Mouse (Mus musculus): ENCODE data around the gene Spen. TPM values are rescaled to one million over a fixed set of nuclear protein-coding genes. Genes with fewer than 3 reads are reported as not detected.

Gene Spen
- total RNA-seq, 2 experiments from 2014 or later, result 28.4 to 29.0 TPM

DNA sequence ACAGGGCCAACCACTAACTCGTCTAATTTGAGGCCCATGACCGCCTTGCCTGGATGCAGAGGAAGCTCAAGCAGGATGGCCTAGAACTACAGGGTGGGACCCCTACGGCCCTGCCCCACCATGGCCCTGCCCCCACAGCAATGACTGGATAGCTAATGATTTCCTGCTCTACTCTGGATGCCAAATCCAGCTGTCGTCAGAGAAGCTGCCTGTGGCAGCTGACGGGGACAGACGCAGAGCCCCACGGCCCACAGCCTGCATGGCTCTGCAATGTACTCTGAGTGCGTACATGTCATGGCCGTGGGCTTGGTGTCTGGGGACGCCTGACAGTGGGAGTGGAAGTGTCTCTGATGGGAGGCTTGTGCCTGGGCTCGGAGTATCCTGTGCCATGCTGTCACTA is 54.3 kb downstream of the Spen start:
- ATAC-seq (replicated peaks; ENCODE audit: poor library complexity), result no peak

GRCm38 (mm10) chr4:141479411-141479810 is 59.0 kb downstream of the Spen start:
- ATAC-seq (replicated peaks; ENCODE audit: poor library complexity), result no peak

DNA sequence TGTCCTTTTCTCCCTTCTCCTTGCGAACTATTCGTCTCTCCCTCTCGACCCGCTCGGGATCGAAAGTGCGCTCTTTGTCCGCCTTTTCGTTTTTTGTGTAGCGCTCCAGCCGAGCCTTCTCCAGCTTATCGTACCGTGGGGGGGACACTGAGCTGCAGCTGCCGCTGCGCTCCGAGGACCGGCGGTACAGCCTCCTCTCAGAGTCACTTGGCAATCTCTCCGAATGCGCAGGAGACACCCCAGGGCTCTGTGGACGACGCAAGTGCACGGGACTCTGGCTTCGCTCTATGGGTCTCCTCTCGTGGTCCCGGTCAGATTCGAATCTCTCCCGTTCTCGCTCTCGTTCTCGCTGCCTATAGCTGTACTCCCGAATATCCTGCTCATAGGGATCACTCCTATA is 59.6 kb downstream of the Spen start:
- ATAC-seq (replicated peaks; ENCODE audit: poor library complexity), result no peak

DNA sequence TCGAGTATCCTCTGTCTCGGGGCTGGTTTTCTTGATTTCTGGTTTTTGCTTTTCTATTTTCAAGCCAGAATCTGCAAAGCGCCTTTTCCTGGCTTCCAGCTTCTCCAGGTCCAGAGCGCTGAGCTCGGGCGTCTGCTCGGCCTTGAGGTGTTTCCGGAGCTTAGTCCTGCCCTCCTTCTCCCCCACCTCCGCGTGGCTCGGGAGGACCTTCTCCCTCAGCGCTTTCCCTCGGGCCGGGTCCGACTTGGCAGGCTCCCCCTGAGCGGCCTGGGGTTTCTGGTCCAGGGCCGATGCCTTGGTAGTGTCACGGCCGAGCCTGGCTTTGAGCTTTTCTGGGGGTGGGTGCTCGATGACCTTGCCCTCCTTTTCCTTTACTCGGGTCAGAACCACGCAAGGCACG is 60.2 kb downstream of the Spen start:
- no peak for ATAC-seq (replicated peaks; ENCODE audit: poor library complexity)

- peak; percentile 91 for ATAC-seq (replicated peaks; ENCODE audit: poor library complexity)
Measured at GRCm38 (mm10) chr4:141477681-141478102, 60.7 kb downstream of the Spen start.

GRCm38 (mm10) chr4:141474431-141474830 is 64.0 kb downstream of the Spen start:
- ATAC-seq (replicated peaks; ENCODE audit: poor library complexity), result no peak

DNA sequence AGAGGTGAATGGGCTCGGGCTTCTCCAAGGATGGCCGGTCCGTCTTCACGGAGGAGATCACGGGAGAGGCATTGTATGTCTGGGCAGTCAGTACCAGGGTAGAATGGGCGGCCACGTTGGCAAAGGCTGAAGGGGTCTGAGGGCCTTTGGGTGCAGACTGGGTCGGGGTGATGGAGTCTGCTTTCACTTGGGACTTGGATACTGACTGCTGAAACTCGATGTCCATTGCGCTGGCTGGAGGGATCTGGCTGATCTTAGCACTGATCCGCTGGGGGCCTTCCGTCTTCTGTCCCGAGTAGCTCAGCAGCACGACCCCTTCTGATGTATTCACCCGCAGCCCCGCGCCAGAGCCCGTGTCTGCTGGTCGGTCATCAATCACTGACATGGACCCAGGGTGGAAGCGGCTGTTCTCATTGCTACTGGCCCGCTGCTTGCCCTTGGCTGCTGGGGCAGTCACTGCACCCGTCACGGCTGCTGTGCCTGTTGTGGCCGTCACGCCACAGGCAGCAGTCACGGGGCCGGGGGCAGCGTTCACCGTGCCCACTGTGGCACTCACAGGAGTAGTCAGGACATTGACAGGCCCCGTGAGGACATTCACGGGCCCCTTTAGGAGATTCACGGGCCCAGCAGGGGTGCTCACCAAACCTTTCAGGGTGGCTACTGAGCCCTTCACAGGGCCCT is 65.6 kb downstream of the Spen start:
- no peak for ATAC-seq (replicated peaks; ENCODE audit: poor library complexity)

- ATAC-seq (replicated peaks; ENCODE audit: poor library complexity), result no peak
Measured at GRCm38 (mm10) chr4:141471491-141471890, 66.9 kb downstream of the Spen start.

- ATAC-seq (replicated peaks; ENCODE audit: poor library complexity), result no peak
Measured at GRCm38 (mm10) chr4:141469343-141469742, 69.1 kb downstream of the Spen start.

GRCm38 (mm10) chr4:141468576-141468975 is 69.8 kb downstream of the Spen start:
- ATAC-seq (replicated peaks; ENCODE audit: poor library complexity), result no peak

- ATAC-seq (replicated peaks; ENCODE audit: poor library complexity), result no peak
Measured at GRCm38 (mm10) chr4:141467581-141467927, 70.8 kb downstream of the Spen start.

GRCm38 (mm10) chr4:141466844-141467580 is 71.4 kb downstream of the Spen start:
- no peak for ATAC-seq (replicated peaks; ENCODE audit: poor library complexity)

DNA sequence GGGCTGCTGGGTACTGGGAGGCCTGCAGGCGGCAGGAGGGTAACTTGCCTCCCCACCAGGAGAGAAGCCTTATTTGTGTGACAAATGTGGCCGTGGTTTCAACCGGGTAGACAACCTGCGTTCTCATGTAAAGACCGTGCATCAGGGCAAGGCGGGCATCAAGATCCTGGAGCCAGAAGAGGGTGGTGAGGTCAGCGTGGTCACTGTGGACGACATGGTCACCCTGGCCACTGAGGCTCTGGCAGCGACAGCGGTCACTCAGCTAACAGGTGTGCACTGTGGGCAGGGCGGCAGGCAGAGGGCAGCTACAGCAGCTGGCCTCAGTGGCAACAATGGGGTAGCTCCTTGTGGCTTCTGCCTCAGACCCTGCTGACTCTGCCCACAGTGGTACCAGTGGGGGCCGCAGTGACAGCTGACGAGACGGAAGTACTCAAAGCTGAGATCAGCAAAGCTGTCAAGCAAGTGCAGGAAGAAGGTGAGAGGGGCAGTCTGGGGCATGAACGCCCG is 72.1 kb downstream of the Spen start:
- ATAC-seq (replicated peaks; ENCODE audit: poor library complexity), result no peak

DNA sequence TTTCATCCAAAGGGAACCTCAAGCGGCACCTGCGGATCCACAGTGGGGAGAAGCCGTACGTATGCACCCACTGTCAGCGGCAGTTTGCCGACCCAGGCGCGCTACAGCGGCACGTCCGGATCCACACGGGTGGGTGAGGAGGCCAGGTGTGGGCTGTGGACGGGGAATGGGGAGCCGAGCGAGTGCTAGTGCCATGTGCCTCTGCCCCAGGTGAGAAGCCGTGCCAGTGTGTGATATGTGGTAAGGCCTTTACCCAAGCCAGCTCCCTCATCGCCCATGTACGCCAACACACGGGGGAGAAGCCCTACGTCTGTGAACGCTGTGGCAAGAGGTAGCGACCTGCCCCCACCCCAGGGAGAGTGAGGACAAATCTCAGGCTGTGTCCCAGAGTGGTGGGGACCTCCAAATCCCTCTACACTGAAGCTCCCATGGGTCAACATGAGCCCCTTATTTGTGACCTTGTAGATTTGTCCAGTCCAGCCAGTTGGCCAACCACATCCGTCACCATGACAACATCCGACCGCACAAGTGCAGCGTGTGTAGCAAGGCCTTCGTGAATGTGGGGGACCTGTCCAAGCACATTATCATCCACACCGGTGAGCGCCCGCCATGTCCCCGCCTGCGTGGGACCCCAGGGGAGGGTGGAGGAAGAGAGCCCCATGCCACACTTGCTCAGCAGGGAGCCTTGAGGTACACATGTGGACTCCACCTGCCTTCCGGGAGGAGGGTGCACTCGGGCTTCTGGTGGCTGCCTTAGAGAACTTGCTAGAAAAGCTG is 72.7 kb downstream of the Spen start:
- no peak for ATAC-seq (replicated peaks; ENCODE audit: poor library complexity)

GRCm38 (mm10) chr4:141464722-141465121 is 73.7 kb downstream of the Spen start:
- no peak for ATAC-seq (replicated peaks; ENCODE audit: poor library complexity)

GRCm38 (mm10) chr4:141463472-141463871 is 74.9 kb downstream of the Spen start:
- ATAC-seq (replicated peaks; ENCODE audit: poor library complexity), result no peak

DNA sequence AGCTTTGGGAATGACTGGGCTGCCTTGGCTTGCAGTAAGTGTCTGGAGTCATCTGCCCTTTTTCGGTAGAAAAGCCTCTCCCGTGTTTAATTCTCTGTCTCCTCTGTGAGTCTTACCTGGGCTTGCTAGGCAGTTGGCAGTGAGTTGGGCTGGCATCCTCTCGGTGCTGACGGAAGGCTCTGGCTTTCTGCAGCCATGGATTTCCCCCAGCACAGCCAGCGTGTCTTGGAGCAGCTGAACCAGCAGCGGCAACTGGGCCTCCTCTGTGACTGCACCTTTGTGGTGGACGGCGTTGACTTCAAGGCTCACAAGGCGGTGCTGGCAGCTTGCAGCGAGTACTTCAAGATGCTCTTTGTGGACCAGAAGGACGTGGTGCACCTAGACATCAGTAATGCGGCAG is 76.8 kb downstream of the Spen start:
- no peak for ATAC-seq (replicated peaks; ENCODE audit: poor library complexity)

DNA sequence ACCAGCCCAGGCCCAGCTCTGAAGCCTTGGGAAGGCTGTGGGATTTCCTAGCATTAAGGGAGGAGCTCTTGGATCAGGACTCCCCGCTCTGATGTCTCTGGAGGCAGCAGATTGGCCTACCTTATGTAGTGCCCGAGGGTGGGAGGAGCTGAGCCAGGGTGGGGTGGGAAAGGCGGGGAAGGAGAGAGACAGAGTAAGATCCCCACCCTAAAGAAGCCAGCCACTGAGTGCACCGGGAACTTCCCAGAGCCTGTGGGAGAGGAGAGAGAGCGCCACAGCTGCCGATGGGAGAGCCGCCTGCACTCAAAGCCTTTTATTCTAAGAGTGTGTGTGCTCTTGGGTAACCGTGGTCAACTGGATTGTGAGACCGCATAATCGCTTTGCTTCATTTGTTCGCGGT is 77.3 kb downstream of the Spen start:
- no peak for ATAC-seq (replicated peaks; ENCODE audit: poor library complexity)

DNA sequence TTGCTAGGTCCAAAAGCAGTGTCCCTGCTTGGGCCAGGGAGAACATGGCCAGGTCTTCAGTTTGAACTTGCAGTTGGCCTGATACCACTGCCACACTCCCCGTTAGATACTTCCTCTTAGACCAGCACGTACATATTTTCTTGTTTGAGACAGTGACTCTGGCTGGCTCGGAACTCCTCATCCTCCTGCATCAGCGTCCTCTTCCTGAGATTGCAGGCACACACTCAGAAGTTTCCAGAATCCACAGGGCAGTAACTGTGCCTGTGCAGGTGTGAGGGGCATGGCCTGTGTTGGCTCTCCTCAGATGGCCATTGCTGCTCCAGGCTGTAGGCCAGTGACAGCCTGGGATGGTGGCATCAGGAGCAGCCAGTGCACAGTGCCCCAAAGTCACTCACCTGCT is 77.9 kb downstream of the Spen start:
- ATAC-seq (replicated peaks; ENCODE audit: poor library complexity), result no peak

GRCm38 (mm10) chr4:141459766-141460165 is 78.6 kb downstream of the Spen start:
- ATAC-seq (replicated peaks; ENCODE audit: poor library complexity), result no peak

DNA sequence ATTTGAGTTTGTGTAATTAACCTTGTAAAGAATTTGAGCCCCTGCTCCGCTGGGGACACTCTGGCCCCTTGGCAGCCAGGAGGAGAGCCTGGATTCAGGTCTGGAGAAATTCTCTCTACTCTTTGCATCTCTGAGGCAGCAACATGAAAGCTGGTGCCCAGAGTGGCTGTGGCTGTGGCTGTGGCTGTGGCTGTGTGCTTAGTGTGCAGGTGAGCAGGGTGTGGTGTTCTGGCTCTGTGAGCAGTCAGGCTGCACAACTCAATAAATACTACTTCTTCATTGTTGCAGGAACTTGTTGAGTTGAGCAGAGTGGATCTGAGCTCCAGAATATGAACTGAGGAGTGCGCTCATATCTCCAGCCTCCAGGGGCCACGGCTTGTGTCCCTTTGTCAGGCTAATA is 79.5 kb downstream of the Spen start:
- no peak for ATAC-seq (replicated peaks; ENCODE audit: poor library complexity)

GRCm38 (mm10) chr4:141458236-141458635 is 80.2 kb downstream of the Spen start:
- ATAC-seq (replicated peaks; ENCODE audit: poor library complexity), result no peak

Measured in megakaryocyte progenitor cell, adult 5-6 weeks (primary cell).